8 mouse cellular contexts compared by ENCODE assay signal in the genomic region with DNA sequence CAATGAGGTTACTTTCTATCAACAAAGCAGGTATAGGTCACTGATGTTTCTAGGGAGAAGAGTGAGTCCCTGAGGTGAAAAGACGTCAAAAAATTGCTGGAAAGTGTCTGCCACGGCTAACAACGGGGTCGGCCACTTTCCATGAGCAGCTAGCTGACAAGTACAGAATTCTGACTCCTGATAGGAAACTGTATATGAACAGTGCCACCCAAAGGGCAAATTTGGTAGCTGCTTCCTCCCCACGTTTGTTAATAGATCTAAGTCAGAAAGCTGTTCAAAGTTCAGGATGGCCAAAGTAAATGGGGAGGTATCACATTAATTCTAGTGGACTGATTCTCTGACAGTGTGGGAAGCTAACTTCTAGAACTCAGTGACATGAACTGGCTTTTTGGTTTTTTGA. TPM values are rescaled to one million over a fixed set of nuclear protein-coding genes. Genes with fewer than 3 reads are reported as not detected.
A peak's percentile ranks its signal among the peaks of the same experiment; 100 is the strongest.
DNase-seq lines count a peak whose midpoint lies in the region; ATAC-seq and TF ChIP-seq lines count a peak whose summit lies in the region.

No protein-coding gene starts in this region.

- no peak overlapping the region for H3K4me2 ChIP-seq in hindbrain, embryonic 11.5 days (replicated peaks; ENCODE audit: low read depth, low read length)
- H3K4me2 ChIP-seq in hindbrain, embryonic 16.5 days (ENCODE audit: low read length), result no peak overlapping the region
- H3K4me2 ChIP-seq in CH12.LX (ENCODE audit: insufficient read depth, low read depth, poor library complexity, severe bottlenecking), result peak overlapping the region; percentile 34; the same call in 1 of the 2 replicates
- H3K4me2 ChIP-seq in forebrain, embryonic 11.5 days (ENCODE audit: low read depth, low read length, severe bottlenecking), result no peak overlapping the region

- intact Hi-C loops in left cerebral cortex, adult 2 months (cut with DNase I), result loop anchor here (1.0 to 5.0 kb wide), 2 partner anchors 40 to 88 kb away; no protein-coding TSS in a partner anchor

- TF ChIP-seq EP300 in CH12.LX (IDR thresholded peaks at IDR 0.05; ENCODE audit: low read length), result no peak

- H3K9ac ChIP-seq in hindbrain, embryonic 11.5 days (ENCODE audit: low read depth, low read length), result no peak overlapping the region
- H3K9ac ChIP-seq in hindbrain, embryonic 16.5 days (ENCODE audit: low read depth, low read length), result no peak overlapping the region
- H3K9ac ChIP-seq in CH12.LX (ENCODE audit: insufficient read depth, low read depth), result no peak overlapping the region
- H3K9ac ChIP-seq in forebrain, embryonic 11.5 days (ENCODE audit: low read length), result no peak overlapping the region

- 33% methylated on average over 5 of the region's 5 CpGs for WGBS in hindbrain, embryonic 11.5 days
- 28% methylated on average over 5 of the region's 5 CpGs for WGBS in hindbrain, embryonic 16.5 days
- 40% methylated on average over 5 of the region's 5 CpGs for WGBS in forebrain, embryonic 11.5 days

- peak; percentile 40 for DNase-seq in hindbrain, embryonic 11.5 days (ENCODE audit: low spot score)
- peak; percentile 33 for DNase-seq in CH12.LX (ENCODE audit: extremely low read depth)
- DNase-seq in brain, adult 2 months (ENCODE audit: low read depth, low spot score), result peak; percentile 74
- peak; percentile 47 to 51 for DNase-seq in left cerebral cortex, adult 2 months (ENCODE audit: extremely low spot score in 1 of 2, low spot score in 2 of 2)
- peak; percentile 76 to 80 for DNase-seq in right cerebral cortex, adult 2 months (ENCODE audit: low spot score in 2 of 2)
- no peak for DNase-seq in forebrain, embryonic 11.5 days (ENCODE audit: low spot score)

- no peak overlapping the region for H3K27ac ChIP-seq in hindbrain, embryonic 11.5 days (ENCODE audit: low read depth, low read length)
- no peak overlapping the region for H3K27ac ChIP-seq in hindbrain, embryonic 16.5 days (ENCODE audit: low read depth, low read length)
- no peak overlapping the region for H3K27ac ChIP-seq in CH12.LX (ENCODE audit: insufficient read depth, low read depth)
- H3K27ac ChIP-seq in left cerebral cortex, adult 2 months, result no peak overlapping the region
- no peak overlapping the region for H3K27ac ChIP-seq in forebrain, embryonic 11.5 days (ENCODE audit: low read depth, low read length)

- in situ Hi-C loops in CH12.LX (cut with MboI; ENCODE audit: low pct_ligation_motif_present, low pct_unique_long_range_greater_than_20kb, low sequenced_read_pairs), result loop anchor here (25.0 kb wide), 1 partner anchor 308 kb away; the partner anchor contains the start of gene Drd5

- no peak overlapping the region for H3K4me3 ChIP-seq in hindbrain, embryonic 11.5 days (ENCODE audit: low read depth, low read length)
- H3K4me3 ChIP-seq in hindbrain, embryonic 16.5 days (ENCODE audit: low read length), result no peak overlapping the region
- no peak overlapping the region for H3K4me3 ChIP-seq in CH12.LX (replicated peaks in 1 of 3; ENCODE audit: low read depth in 2 of 3, low read length in 2 of 3, poor library complexity in 1 of 3)
- H3K4me3 ChIP-seq in left cerebral cortex, adult 2 months, result no peak overlapping the region
- H3K4me3 ChIP-seq in forebrain, embryonic 11.5 days (ENCODE audit: low read depth, low read length), result no peak overlapping the region

- TF ChIP-seq CTCF in CH12.LX (conservative IDR thresholded peaks at IDR 0.05 in 1 of 2, IDR thresholded peaks at IDR 0.05 in 1 of 2; ENCODE audit: low read depth in 2 of 2, low read length in 2 of 2), result peak; percentile 32 to 73; a peak in 3 of 4 replicates
- TF ChIP-seq CTCF in left cerebral cortex, adult 2 months (IDR thresholded peaks at IDR 0.05), result peak; percentile 64

- no peaks in the 10 kb centered on the region for H3K4me1 ChIP-seq in hindbrain, embryonic 11.5 days (replicated peaks; ENCODE audit: control insufficient read depth, insufficient read depth, low read length)
- no peaks in the 10 kb centered on the region for H3K4me1 ChIP-seq in hindbrain, embryonic 16.5 days (ENCODE audit: control insufficient read depth, insufficient read depth, low read depth, low read length)
- no peaks in the 10 kb centered on the region for H3K4me1 ChIP-seq in CH12.LX (ENCODE audit: control insufficient read depth in 1 of 2, insufficient read depth in 2 of 2)
- H3K4me1 ChIP-seq in forebrain, embryonic 11.5 days (replicated peaks; ENCODE audit: control insufficient read depth, insufficient read depth, low read length), result no peaks in the 10 kb centered on the region

- TF ChIP-seq POLR2A in CH12.LX (IDR thresholded peaks at IDR 0.05; ENCODE audit: low read depth, low read length), result no peak

- peak; percentile 64 for TF ChIP-seq RAD21 in CH12.LX (IDR thresholded peaks at IDR 0.05; ENCODE audit: low read depth, low read length)

- no peaks in the 10 kb centered on the region for H3K36me3 ChIP-seq in hindbrain, embryonic 11.5 days (ENCODE audit: control insufficient read depth, insufficient read depth, low read length)
- no peaks in the 10 kb centered on the region for H3K36me3 ChIP-seq in hindbrain, embryonic 16.5 days (ENCODE audit: control insufficient read depth, insufficient read depth, low read length)
- no peaks in the 10 kb centered on the region for H3K36me3 ChIP-seq in CH12.LX (replicated peaks in 1 of 2; ENCODE audit: control insufficient read depth in 1 of 2, insufficient read depth in 1 of 2, low read length in 1 of 2)
- H3K36me3 ChIP-seq in forebrain, embryonic 11.5 days (ENCODE audit: control insufficient read depth, insufficient read depth, low read length), result no peaks in the 10 kb centered on the region

- H3K27me3 ChIP-seq in hindbrain, embryonic 11.5 days (ENCODE audit: control insufficient read depth, insufficient read depth, low read length), result no peaks in the 10 kb centered on the region
- no peaks in the 10 kb centered on the region for H3K27me3 ChIP-seq in hindbrain, embryonic 16.5 days (replicated peaks; ENCODE audit: control insufficient read depth, insufficient read depth, low read length)
- no peaks in the 10 kb centered on the region for H3K27me3 ChIP-seq in CH12.LX (replicated peaks)
- no peaks in the 10 kb centered on the region for H3K27me3 ChIP-seq in forebrain, embryonic 11.5 days (ENCODE audit: control insufficient read depth, insufficient read depth, low read length)

- no peaks in the 10 kb centered on the region for H3K79me2 ChIP-seq in CH12.LX (replicated peaks; ENCODE audit: control insufficient read depth, extremely low read depth, insufficient read depth, poor library complexity, severe bottlenecking)

- H3K9me3 ChIP-seq in hindbrain, embryonic 11.5 days (ENCODE audit: control insufficient read depth, low read length), result no peaks in the 10 kb centered on the region
- H3K9me3 ChIP-seq in hindbrain, embryonic 16.5 days (ENCODE audit: control insufficient read depth, low read length), result no peaks in the 10 kb centered on the region; the same call in 1 of the 2 replicates
- peaks cover 2% of the 10 kb centered on the region for H3K9me3 ChIP-seq in CH12.LX (replicated peaks; ENCODE audit: low read length)
- H3K9me3 ChIP-seq in forebrain, embryonic 11.5 days (ENCODE audit: control insufficient read depth, low read length), result no peaks in the 10 kb centered on the region

- no peak for ATAC-seq in hindbrain, embryonic 11.5 days (ENCODE audit: low FRiP score)
- no peak for ATAC-seq in hindbrain, embryonic 16.5 days
- ATAC-seq in granulocyte monocyte progenitor cell, adult 5-6 weeks (replicated peaks; ENCODE audit: poor library complexity, severe bottlenecking), result peak; percentile 62
- ATAC-seq in forebrain, embryonic 11.5 days (replicated peaks; ENCODE audit: low FRiP score), result no peak

- dilution Hi-C loops in CH12.LX (cut with MboI; ENCODE audit: extremely low pct_ligation_motif_present, extremely low pct_unique_long_range_greater_than_20kb, low sequenced_read_pairs), result no loop called here

TF ChIP-seq in CH12.LX, 34 proteins besides CTCF, POLR2A, EP300 and RAD21:
- TF ChIP-seq MXI1 (IDR thresholded peaks at IDR 0.05; ENCODE audit: low read depth, low read length) (no peak), ELF1 (IDR thresholded peaks at IDR 0.05; ENCODE audit: low read depth, low read length) (no peak), MAFK (IDR thresholded peaks at IDR 0.05; ENCODE audit: insufficient replicate concordance, low read length) (no peak), SMC3 (IDR thresholded peaks at IDR 0.05; ENCODE audit: low read depth, low read length) (peak; percentile 56)
TF ChIP-seq in CH12.LX: peak in this region for 1.

RNA-seq across cellular contexts. Expression of gene Wdr1, which starts 57.8 kb away (rescaled TPM):
- polyA plus RNA-seq in hindbrain, embryonic 11.5 days (2014; fragmentation: Nextera tagmentation; extraction: Ambion mirVana), result 169 and 171 TPM in 2 replicates
- polyA plus RNA-seq in hindbrain, embryonic 16.5 days (2015; fragmentation: Nextera tagmentation; extraction: Ambion mirVana), result 202 and 210 TPM in 2 replicates
- total RNA-seq in CH12.LX (2012; rRNA removed), result 108 and 130 TPM in 2 replicates
- total RNA-seq in CH12.LX (2014; rRNA removed), result 173 and 187 TPM in 2 replicates
- polyA plus RNA-seq in CH12.LX (2012; ENCODE audit: insufficient read length, low read depth), result 137 and 142 TPM in 2 replicates
- 120 and 160 TPM in 2 replicates for total RNA-seq in granulocyte monocyte progenitor cell, adult 5-6 weeks (2014; fragmentation: Nextera tagmentation)
- total RNA-seq in granulocyte monocyte progenitor cell, adult 5-6 weeks (2017), result 210 and 235 TPM in 2 replicates
- total RNA-seq in left cerebral cortex, adult 2 months (2021), result 100 to 1,000 TPM; 149 to 155 TPM
- 157 and 174 TPM in 2 replicates for polyA plus RNA-seq in forebrain, embryonic 11.5 days (2014; fragmentation: Nextera tagmentation; extraction: Ambion mirVana)
